Mouse (Mus musculus) ES-E14 (cell line): Measurements from ENCODE around the gene Acoxl. TPM values are rescaled to one million over a fixed set of nuclear protein-coding genes. Genes with fewer than 3 reads are reported as not detected.

Experiments
- DNase-seq: peaks from one replicate; pipeline ENCODE4 v3.0.0-alpha.2; 2013; ENCODE audit warnings: low read depth, low spot score
- H3K27ac ChIP-seq: 2 replicates; pipeline ENCODE4 v1.5.1; 2012; ENCODE audit warnings: low read depth, mild to moderate bottlenecking, low read length, moderate library complexity, mixed read lengths; ENCODE audit not compliant: poor library complexity, insufficient read depth, severe bottlenecking
- H3K36me3 ChIP-seq: 2 replicates; pipeline ENCODE4 v1.6.1; 2012; ENCODE audit warnings: mild to moderate bottlenecking, low read length, moderate library complexity, mixed read lengths; ENCODE audit not compliant: control insufficient read depth, poor library complexity, insufficient read depth, severe bottlenecking
- H3K4me1 ChIP-seq, 2 experiments: fragments of 150-350 bp in 1 of 2; sonication (generic) in 1 of 2; 2 replicates each; pipeline ENCODE4 v1.6.1; 2012; ENCODE audit warnings: low read length in 2 of 2, mild to moderate bottlenecking in 1 of 2, mixed read lengths in 1 of 2; ENCODE audit not compliant: control insufficient read depth in 2 of 2, insufficient read depth in 2 of 2, poor library complexity in 1 of 2
- H3K4me3 ChIP-seq, 2 experiments: fragments of 150-350 bp in 1 of 2; sonication (generic) in 1 of 2; 2 replicates each; pipeline ENCODE4 v1.5.1; 2012; ENCODE audit warnings: low read length in 2 of 2, low read depth in 1 of 2, mild to moderate bottlenecking in 1 of 2, mixed read lengths in 1 of 2; ENCODE audit not compliant: insufficient read depth in 1 of 2, poor library complexity in 1 of 2, severe bottlenecking in 1 of 2
- H3K9ac ChIP-seq: 2 replicates; pipeline ENCODE4 v1.6.1; 2012; ENCODE audit warnings: low read depth, mild to moderate bottlenecking, low read length, mixed read lengths; ENCODE audit not compliant: poor library complexity, insufficient read depth, severe bottlenecking
- H3K9me3 ChIP-seq: fragments of 150-350 bp; sonication (generic); 2 replicates; pipeline ENCODE4 v1.6.1; 2012; ENCODE audit warnings: low read depth, mild to moderate bottlenecking, low read length; ENCODE audit not compliant: control insufficient read depth, insufficient read depth
- CHD2 ChIP-seq: IDR thresholded peaks from 2 replicates; pipeline ENCODE4 v1.6.1; 2014; ENCODE audit warnings: mild to moderate bottlenecking, low read depth, low read length, inconsistent platforms
- HCFC1 ChIP-seq: IDR thresholded peaks from 2 replicates; pipeline ENCODE4 v1.6.1; 2012; ENCODE audit warnings: low read length, inconsistent platforms, borderline replicate concordance; ENCODE audit not compliant: insufficient read depth
- MAFK ChIP-seq: IDR thresholded peaks from 2 replicates; pipeline ENCODE4 v1.6.1; 2014; ENCODE audit warnings: mild to moderate bottlenecking, low read depth, low read length, inconsistent platforms; ENCODE audit not compliant: insufficient read depth
- ZC3H11A ChIP-seq: IDR thresholded peaks from 2 replicates; pipeline ENCODE4 v1.6.1; 2012; ENCODE audit warnings: low read depth, mild to moderate bottlenecking, inconsistent platforms, low read length, borderline replicate concordance
- ZNF384 ChIP-seq: IDR thresholded peaks from 2 replicates; pipeline ENCODE4 v1.6.1; 2012; ENCODE audit warnings: low read depth, low read length, inconsistent platforms
- in situ Hi-C, 2 experiments: fragments of 600-800 bp; cut with MboI; formaldehyde crosslinking; loops; one replicate each; pipeline ENCODE4 v1.15.1; 2025; ENCODE audit warnings: low sequenced_read_pairs in 2 of 2, inconsistent platforms in 1 of 2; ENCODE audit not compliant: unreplicated experiment in 2 of 2
- total RNA-seq: library from RNA; depleted of rRNA; stranded (reverse); fragments of 300-350 nt; gene quantifications from 2 replicates; pipeline ENCODE4 v1.2.3, GENCODE M21; 2012

The Acoxl gene
- total RNA-seq, 1 experiment: 0.98 TPM

GRCm38 (mm10) chr2:128020908-128021193 is 182.2 kb downstream of the Acoxl start:
- H3K9ac ChIP-seq: no peak overlapping the region
- H3K36me3 ChIP-seq: no peaks in the 10 kb centered on the region
- TF ChIP-seq ZNF384: no peak
- no peak for TF ChIP-seq MAFK
- no peak for TF ChIP-seq HCFC1
- no peak for TF ChIP-seq ZC3H11A
- TF ChIP-seq CHD2: no peak
- no peaks in the 10 kb centered on the region for H3K4me1 ChIP-seq
- no peak overlapping the region for H3K27ac ChIP-seq
- H3K4me3 ChIP-seq: no peak overlapping the region
- no peaks in the 10 kb centered on the region for H3K9me3 ChIP-seq
- in situ Hi-C loops: no loop called here
- no peak for DNase-seq

DNA sequence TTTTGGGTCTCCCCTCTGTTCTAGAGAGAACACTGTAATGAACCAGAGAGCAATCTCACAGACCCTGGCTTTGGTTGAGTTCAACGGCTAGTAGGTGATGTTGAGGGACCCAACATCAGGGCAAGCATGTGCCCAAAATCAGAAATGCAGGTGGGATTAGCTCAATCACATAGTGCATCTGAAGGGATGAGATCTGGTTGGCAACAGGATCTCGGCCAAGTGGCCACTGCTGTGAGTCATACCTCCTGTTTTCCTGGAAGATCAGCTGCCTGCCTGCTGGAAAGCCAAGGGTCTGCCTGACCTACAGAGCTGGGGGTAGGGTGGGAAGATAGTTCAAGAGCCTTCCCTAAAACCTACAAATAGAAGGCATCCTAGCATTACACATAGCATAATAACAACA is 185.2 kb downstream of the Acoxl start:
- no peak for TF ChIP-seq CHD2
- TF ChIP-seq HCFC1: no peak
- TF ChIP-seq ZC3H11A: no peak
- TF ChIP-seq MAFK: no peak
- no peak for TF ChIP-seq ZNF384
- Histone ChIP-seq H3K9me3 (no peaks in the 10 kb centered on the region), H3K27ac (no peak overlapping the region), H3K4me3 (no peak overlapping the region), H3K36me3 (no peaks in the 10 kb centered on the region), H3K4me1 (no peaks in the 10 kb centered on the region), H3K9ac (no peak overlapping the region)
- DNase-seq: no peak
- in situ Hi-C loops: no loop called here

DNA sequence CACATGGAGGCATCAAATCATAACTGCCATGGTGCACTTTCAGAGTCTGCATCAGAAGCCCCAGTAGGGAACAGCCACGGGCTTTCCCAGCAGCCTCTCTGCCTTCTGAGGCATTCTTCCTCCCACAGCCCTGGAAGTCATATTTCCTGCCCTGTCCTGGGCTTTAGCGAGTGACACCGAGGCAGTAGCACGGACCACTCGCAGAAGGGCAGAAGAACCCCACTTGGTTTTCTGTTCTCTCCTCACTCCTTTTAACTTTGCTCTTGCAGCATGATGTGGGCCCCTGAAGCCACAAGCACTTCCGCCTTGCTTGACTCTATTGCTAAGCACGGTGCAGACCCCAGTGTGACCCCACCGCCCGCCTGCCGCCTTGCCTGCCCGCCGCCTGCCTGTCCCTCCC is 189.0 kb downstream of the Acoxl start:
- TF ChIP-seq HCFC1: no peak
- no peak for TF ChIP-seq MAFK
- DNase-seq: no peak

GRCm38 (mm10) chr2:128029968-128030367 is 191.3 kb downstream of the Acoxl start:
- no peak overlapping the region for H3K9ac ChIP-seq
- no peaks in the 10 kb centered on the region for H3K9me3 ChIP-seq
- TF ChIP-seq ZNF384: no peak
- no peak for TF ChIP-seq ZC3H11A
- TF ChIP-seq MAFK: no peak
- TF ChIP-seq HCFC1: no peak
- TF ChIP-seq CHD2: no peak
- no peak overlapping the region for H3K27ac ChIP-seq
- no peaks in the 10 kb centered on the region; a peak in 1 of 4 replicates for H3K4me1 ChIP-seq
- no peak overlapping the region for H3K4me3 ChIP-seq
- no peak for DNase-seq
- in situ Hi-C loops: no loop called here
- no peaks in the 10 kb centered on the region for H3K36me3 ChIP-seq

More for the DNA sequence above, 189.0 kb downstream of the Acoxl start:
- H3K9me3 ChIP-seq: no peaks in the 10 kb centered on the region
- H3K9ac ChIP-seq: no peak overlapping the region
- no peak overlapping the region for H3K27ac ChIP-seq
- in situ Hi-C loops: no loop called here
- peak overlapping the region in 1 of 2 experiments; percentile 36; a peak in 1 of 4 replicates for H3K4me3 ChIP-seq
- H3K4me1 ChIP-seq: no peaks in the 10 kb centered on the region; a peak in 1 of 4 replicates
- no peaks in the 10 kb centered on the region for H3K36me3 ChIP-seq

DNA sequence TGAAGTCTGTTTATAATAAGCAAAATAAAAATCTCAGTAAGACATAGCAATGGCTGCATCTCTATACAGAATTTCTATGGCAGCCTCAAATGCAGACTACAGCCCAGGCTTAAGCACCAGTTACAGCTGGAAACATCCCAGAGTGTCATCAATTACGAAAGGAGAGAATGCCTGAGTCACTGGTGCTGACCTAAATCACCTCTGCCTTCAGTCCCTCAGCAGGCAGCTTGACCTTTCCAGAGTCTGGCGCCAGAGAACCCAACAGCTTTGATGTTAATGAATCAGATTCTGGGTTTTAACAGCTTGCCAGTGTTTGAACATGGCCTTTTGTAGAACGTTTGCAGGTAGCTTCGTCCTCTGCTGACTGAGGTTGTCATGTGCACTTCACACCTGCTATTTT is 193.4 kb downstream of the Acoxl start:
- no peak overlapping the region for H3K9ac ChIP-seq
- no peaks in the 10 kb centered on the region for H3K36me3 ChIP-seq
- H3K4me1 ChIP-seq: no peaks in the 10 kb centered on the region; a peak in 1 of 4 replicates
- DNase-seq: no peak
- no peaks in the 10 kb centered on the region for H3K9me3 ChIP-seq
- in situ Hi-C loops: no loop called here
- TF ChIP-seq ZC3H11A: no peak
- no peak for TF ChIP-seq CHD2
- TF ChIP-seq ZNF384: no peak
- TF ChIP-seq MAFK: no peak
- no peak for TF ChIP-seq HCFC1
- H3K27ac ChIP-seq: no peak overlapping the region
- no peak overlapping the region for H3K4me3 ChIP-seq
